Mouse (Mus musculus) T-cell, adult 2 months (primary cell): ENCODE measurements around the gene Kif6.

Source experiments
- DNase-seq: peaks from one replicate; pipeline ENCODE4 v3.0.0; 2022; ENCODE audit warnings: low spot score

The Kif6 gene

GRCm38 (mm10) chr17:49792217-49792743 lies 177.3 kb downstream of the Kif6 start:
- DNase-seq: no peak

- no peak for DNase-seq
Observed at GRCm38 (mm10) chr17:49792946-49793345, 178.0 kb downstream of the Kif6 start.

- no peak for DNase-seq
Observed at GRCm38 (mm10) chr17:49793965-49794364, 179.0 kb downstream of the Kif6 start.

- no peak for DNase-seq
Observed at GRCm38 (mm10) chr17:49795241-49795640, 180.3 kb downstream of the Kif6 start.

- DNase-seq: no peak
Observed at GRCm38 (mm10) chr17:49796116-49796515, 181.2 kb downstream of the Kif6 start.

- no peak for DNase-seq
Observed at GRCm38 (mm10) chr17:49799168-49799567, 184.2 kb downstream of the Kif6 start.

- DNase-seq: no peak
Observed at GRCm38 (mm10) chr17:49800157-49800556, 185.2 kb downstream of the Kif6 start.

- DNase-seq: no peak
Observed at GRCm38 (mm10) chr17:49807461-49807860, 192.5 kb downstream of the Kif6 start.

GRCm38 (mm10) chr17:49808712-49809343 lies 193.9 kb downstream of the Kif6 start:
- DNase-seq: no peak

GRCm38 (mm10) chr17:49813893-49814640 lies 199.1 kb downstream of the Kif6 start:
- DNase-seq: no peak

- DNase-seq: no peak
Observed at GRCm38 (mm10) chr17:49816067-49816565, 201.2 kb downstream of the Kif6 start.

GRCm38 (mm10) chr17:49816703-49817102 lies 201.8 kb downstream of the Kif6 start:
- DNase-seq: no peak

- DNase-seq: no peak
Observed at GRCm38 (mm10) chr17:49820203-49820602, 205.3 kb downstream of the Kif6 start.

- no peak for DNase-seq
Observed at GRCm38 (mm10) chr17:49824142-49824840, 209.4 kb downstream of the Kif6 start.

GRCm38 (mm10) chr17:49824841-49825450 lies 210.0 kb downstream of the Kif6 start:
- DNase-seq: no peak

GRCm38 (mm10) chr17:49825831-49826230 lies 210.9 kb downstream of the Kif6 start:
- no peak for DNase-seq

GRCm38 (mm10) chr17:49831745-49832144 lies 216.8 kb downstream of the Kif6 start:
- DNase-seq: no peak

- no peak for DNase-seq
Observed at GRCm38 (mm10) chr17:49834044-49834545, 219.2 kb downstream of the Kif6 start.

- no peak for DNase-seq
Observed at GRCm38 (mm10) chr17:49837417-49837816, 222.5 kb downstream of the Kif6 start.

GRCm38 (mm10) chr17:49839243-49839642 lies 224.3 kb downstream of the Kif6 start:
- DNase-seq: no peak

- DNase-seq: no peak
Observed at GRCm38 (mm10) chr17:49851210-49851609, 236.3 kb downstream of the Kif6 start.

GRCm38 (mm10) chr17:49852183-49852582 lies 237.2 kb downstream of the Kif6 start:
- DNase-seq: no peak
